Mouse (Mus musculus): ENCODE measurements at regions not wholly inside any gene's neighbourhood (a gene's known extent, or its start where the extent isn't known, plus 50 kb on each side); places are given as distances from the start of the nearest gene placed in this dataset.

DNA sequence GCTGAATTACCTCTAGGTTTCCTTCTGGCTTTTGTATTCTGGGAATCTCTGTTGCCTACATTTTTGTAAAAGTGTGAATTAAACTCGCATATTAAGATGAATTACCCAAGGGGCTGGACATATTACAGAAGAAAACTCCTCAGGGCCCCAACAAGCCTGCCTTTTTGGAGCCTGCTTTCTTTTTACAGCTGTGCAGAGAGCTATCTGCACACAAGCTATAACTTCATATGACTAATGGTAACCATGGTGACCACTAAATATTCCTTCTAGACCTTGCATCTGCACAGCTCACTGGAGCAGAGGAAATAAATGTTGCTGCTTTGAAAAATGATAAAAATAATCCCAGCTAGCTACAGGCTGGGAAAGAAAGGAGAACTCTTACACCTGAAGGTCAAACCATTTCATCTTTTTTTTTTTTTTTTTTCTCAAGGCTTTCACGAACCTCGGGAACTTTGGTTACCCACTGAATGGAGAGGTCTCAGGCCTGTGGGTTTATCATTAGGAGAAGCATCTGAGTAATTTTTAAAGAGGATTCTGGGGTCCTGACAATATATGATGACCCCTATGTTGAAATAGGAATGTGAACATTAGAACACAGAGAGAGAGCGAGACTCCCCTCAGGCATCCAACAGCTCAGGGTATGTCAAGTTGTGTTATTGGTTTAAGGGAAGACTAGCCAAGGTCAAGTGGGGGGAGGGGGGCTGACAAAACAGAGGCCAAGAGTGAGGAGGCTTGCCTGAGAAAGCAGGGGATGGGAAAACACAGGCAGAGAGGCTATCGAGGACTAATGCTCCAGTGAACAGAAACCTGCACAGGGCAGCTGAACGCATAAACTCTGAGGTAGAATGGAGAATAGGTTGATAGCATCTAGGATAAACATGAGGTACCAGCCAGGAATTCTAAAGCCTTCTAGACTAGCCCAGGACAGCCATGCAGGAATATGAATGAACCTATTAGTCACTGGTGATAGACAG is 188.4 kb downstream of the Phlda1 start:
- no peaks in the 10 kb centered on the region for H3K79me2 ChIP-seq (ENCODE audit: control insufficient read depth, insufficient read depth)
- TF ChIP-seq CTCF (IDR thresholded peaks at IDR 0.05; ENCODE audit: control insufficient read depth, insufficient read depth, insufficient read length), result no peak
- TF ChIP-seq USF1 (IDR thresholded peaks at IDR 0.05; ENCODE audit: low read depth), result no peak
- TF ChIP-seq MYOD1 (IDR thresholded peaks at IDR 0.05; ENCODE audit: control insufficient read depth, insufficient read length, low read depth), result peak; percentile 48
- TF ChIP-seq CEBPB (IDR thresholded peaks at IDR 0.05; ENCODE audit: low read depth), result no peak
- TF ChIP-seq MYOG (IDR thresholded peaks at IDR 0.05; ENCODE audit: control insufficient read depth, extremely low read depth, insufficient read length), result no peak
- no peak for TF ChIP-seq FOSL1 (IDR thresholded peaks at IDR 0.05; ENCODE audit: insufficient read depth, low read length, poor library complexity, severe bottlenecking)
- no peak for TF ChIP-seq MAX (IDR thresholded peaks at IDR 0.05)
- no peak overlapping the region for H3K4me3 ChIP-seq (ENCODE audit: insufficient read depth, poor library complexity, severe bottlenecking)
- H3K36me3 ChIP-seq (ENCODE audit: control insufficient read depth, insufficient read depth), result no peaks in the 10 kb centered on the region
- no peaks in the 10 kb centered on the region for H3K27me3 ChIP-seq (ENCODE audit: control insufficient read depth, insufficient read depth, insufficient read length)
- no peak overlapping the region for H3ac ChIP-seq (ENCODE audit: control insufficient read depth, insufficient read length, low read depth)
- H3K79me3 ChIP-seq (ENCODE audit: low read depth), result no peaks in the 10 kb centered on the region

- Histone ChIP-seq H3K4me3 (ENCODE audit: insufficient read depth, poor library complexity, severe bottlenecking) (no peak overlapping the region), H3ac (ENCODE audit: control insufficient read depth, insufficient read length, low read depth) (no peak overlapping the region), H3K79me3 (ENCODE audit: low read depth) (no peaks in the 10 kb centered on the region), H3K79me2 (ENCODE audit: control insufficient read depth, insufficient read depth) (no peaks in the 10 kb centered on the region), H3K36me3 (ENCODE audit: control insufficient read depth, insufficient read depth) (no peaks in the 10 kb centered on the region), H3K27me3 (ENCODE audit: control insufficient read depth, insufficient read depth, insufficient read length) (no peaks in the 10 kb centered on the region)
- TF ChIP-seq CEBPB (IDR thresholded peaks at IDR 0.05; ENCODE audit: low read depth), result no peak
- no peak for TF ChIP-seq MYOD1 (IDR thresholded peaks at IDR 0.05; ENCODE audit: control insufficient read depth, insufficient read length, low read depth)
- no peak for TF ChIP-seq USF1 (IDR thresholded peaks at IDR 0.05; ENCODE audit: low read depth)
- TF ChIP-seq CTCF (IDR thresholded peaks at IDR 0.05; ENCODE audit: control insufficient read depth, insufficient read depth, insufficient read length), result no peak
- TF ChIP-seq MAX (IDR thresholded peaks at IDR 0.05), result no peak
- no peak for TF ChIP-seq FOSL1 (IDR thresholded peaks at IDR 0.05; ENCODE audit: insufficient read depth, low read length, poor library complexity, severe bottlenecking)
- no peak for TF ChIP-seq MYOG (IDR thresholded peaks at IDR 0.05; ENCODE audit: control insufficient read depth, extremely low read depth, insufficient read length)
Observed at GRCm38 (mm10) chr10:111695918-111696760, 190.1 kb downstream of the Phlda1 start.

GRCm38 (mm10) chr10:111696987-111697386 is 190.9 kb downstream of the Phlda1 start:
- Histone ChIP-seq H3ac (ENCODE audit: control insufficient read depth, insufficient read length, low read depth) (no peak overlapping the region), H3K79me3 (ENCODE audit: low read depth) (no peaks in the 10 kb centered on the region), H3K4me3 (ENCODE audit: insufficient read depth, poor library complexity, severe bottlenecking) (no peak overlapping the region), H3K79me2 (ENCODE audit: control insufficient read depth, insufficient read depth) (no peaks in the 10 kb centered on the region), H3K27me3 (ENCODE audit: control insufficient read depth, insufficient read depth, insufficient read length) (no peaks in the 10 kb centered on the region), H3K36me3 (ENCODE audit: control insufficient read depth, insufficient read depth) (no peaks in the 10 kb centered on the region)
- TF ChIP-seq CEBPB (IDR thresholded peaks at IDR 0.05; ENCODE audit: low read depth), result no peak
- TF ChIP-seq FOSL1 (IDR thresholded peaks at IDR 0.05; ENCODE audit: insufficient read depth, low read length, poor library complexity, severe bottlenecking), result no peak
- no peak for TF ChIP-seq USF1 (IDR thresholded peaks at IDR 0.05; ENCODE audit: low read depth)
- no peak for TF ChIP-seq MAX (IDR thresholded peaks at IDR 0.05)
- no peak for TF ChIP-seq MYOG (IDR thresholded peaks at IDR 0.05; ENCODE audit: control insufficient read depth, extremely low read depth, insufficient read length)
- TF ChIP-seq CTCF (IDR thresholded peaks at IDR 0.05; ENCODE audit: control insufficient read depth, insufficient read depth, insufficient read length), result no peak

DNA sequence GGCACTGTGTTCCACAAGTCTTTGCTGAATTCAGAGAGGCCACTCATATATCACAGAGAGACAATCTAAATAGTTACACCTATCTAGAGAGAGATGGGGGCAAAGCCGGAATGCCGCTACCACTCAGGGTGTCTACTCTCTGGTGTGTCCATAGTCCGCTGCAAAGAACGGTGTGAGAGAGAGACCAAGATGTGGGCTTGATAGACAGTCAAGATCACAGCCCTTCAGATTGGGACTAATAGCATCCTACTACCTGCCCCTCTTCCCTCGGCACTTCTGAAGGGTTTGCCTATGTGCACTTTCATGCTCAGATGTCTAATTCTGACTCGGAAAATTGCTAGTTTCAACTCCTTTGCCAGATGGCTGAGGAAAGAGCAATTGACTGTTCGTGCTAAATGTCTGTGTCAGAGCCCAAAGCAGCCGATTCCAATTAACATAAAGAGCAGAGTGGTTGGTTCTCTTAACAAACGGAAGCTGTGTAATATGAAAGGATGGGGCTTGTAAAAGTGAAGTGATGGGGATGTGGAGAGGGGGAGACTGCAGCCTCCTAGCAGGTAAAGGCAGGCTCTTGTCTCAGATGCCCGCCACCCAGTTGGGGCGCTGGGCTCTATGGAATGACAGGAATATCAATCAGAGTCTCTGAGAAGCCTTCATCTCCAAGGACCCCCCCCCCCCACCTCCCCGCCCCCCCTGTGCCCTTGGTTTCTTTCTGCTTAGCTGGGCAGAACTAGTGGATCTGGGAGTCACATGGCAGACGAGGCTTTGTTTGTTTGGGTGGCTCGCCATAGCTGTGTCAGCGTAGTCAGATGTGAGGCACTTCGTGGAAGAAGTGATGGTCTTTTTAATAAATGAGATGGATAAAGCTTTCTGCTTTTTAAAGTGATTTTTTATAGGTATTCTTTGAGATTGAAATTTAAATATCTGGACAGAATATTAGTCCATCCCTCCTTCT is 193.7 kb downstream of the Phlda1 start:
- Histone ChIP-seq H3K79me3 (ENCODE audit: low read depth) (no peaks in the 10 kb centered on the region), H3K4me3 (ENCODE audit: insufficient read depth, poor library complexity, severe bottlenecking) (no peak overlapping the region), H3ac (ENCODE audit: control insufficient read depth, insufficient read length, low read depth) (no peak overlapping the region), H3K36me3 (ENCODE audit: control insufficient read depth, insufficient read depth) (no peaks in the 10 kb centered on the region), H3K27me3 (ENCODE audit: control insufficient read depth, insufficient read depth, insufficient read length) (no peaks in the 10 kb centered on the region), H3K79me2 (ENCODE audit: control insufficient read depth, insufficient read depth) (no peaks in the 10 kb centered on the region)
- TF ChIP-seq CEBPB (IDR thresholded peaks at IDR 0.05; ENCODE audit: low read depth), result no peak
- no peak for TF ChIP-seq FOSL1 (IDR thresholded peaks at IDR 0.05; ENCODE audit: insufficient read depth, low read length, poor library complexity, severe bottlenecking)
- TF ChIP-seq MAX (IDR thresholded peaks at IDR 0.05), result no peak
- TF ChIP-seq USF1 (IDR thresholded peaks at IDR 0.05; ENCODE audit: low read depth), result no peak
- no peak for TF ChIP-seq MYOD1 (IDR thresholded peaks at IDR 0.05; ENCODE audit: control insufficient read depth, insufficient read length, low read depth)
- no peak for TF ChIP-seq MYOG (IDR thresholded peaks at IDR 0.05; ENCODE audit: control insufficient read depth, extremely low read depth, insufficient read length)
- TF ChIP-seq CTCF (IDR thresholded peaks at IDR 0.05; ENCODE audit: control insufficient read depth, insufficient read depth, insufficient read length), result no peak

Measured in C2C12 (cell line).